Mouse (Mus musculus) kidney, postnatal 0 days (tissue): ENCODE measurements at regions not wholly inside any gene's neighbourhood (a gene's known extent, or its start where the extent isn't known, plus 50 kb on each side); places are given as distances from the start of the nearest gene placed in this dataset.

Source experiments
- ATAC-seq: fragments of 200-750 bp; cut with Nextera tagmentation; replicated peaks from 2 replicates; pipeline ENCODE4 v1.8.0; 2017; ENCODE audit warnings: low read depth, moderate number of reproducible peaks, moderate TSS enrichment, moderate library complexity; ENCODE audit not compliant: low FRiP score
- DNase-seq: peaks from one replicate; pipeline ENCODE4 v3.0.0-alpha.2; 2016; ENCODE audit warnings: low spot score
- H3K27ac ChIP-seq: fragments of 300-500 bp; sonication (generic); 2 replicates; pipeline ENCODE4 v1.5.1; 2014; ENCODE audit warnings: mild to moderate bottlenecking
- H3K27me3 ChIP-seq: fragments of 300-500 bp; sonication (generic); 2 replicates; pipeline ENCODE4 v1.6.1; 2014; ENCODE audit warnings: low read length, mixed read lengths; ENCODE audit not compliant: insufficient read depth
- H3K36me3 ChIP-seq: fragments of 300-500 bp; sonication (generic); 2 replicates; pipeline ENCODE4 v1.6.1; 2014; ENCODE audit warnings: low read length, mixed read lengths; ENCODE audit not compliant: insufficient read depth
- H3K4me1 ChIP-seq: fragments of 300-500 bp; sonication (generic); replicated peaks from 2 replicates; pipeline ENCODE4 v1.6.1; 2014; ENCODE audit warnings: antibody characterized with exemption, low read length, mixed read lengths; ENCODE audit not compliant: insufficient read depth
- H3K4me2 ChIP-seq: fragments of 300-500 bp; sonication (generic); 2 replicates; pipeline ENCODE4 v1.6.1; 2014; ENCODE audit warnings: mild to moderate bottlenecking, low read length, moderate library complexity, mixed read lengths
- H3K4me3 ChIP-seq: fragments of 300-500 bp; sonication (generic); replicated peaks from 2 replicates; pipeline ENCODE4 v1.5.1; 2014; ENCODE audit warnings: low read depth, low read length
- H3K9ac ChIP-seq: fragments of 300-500 bp; sonication (generic); 2 replicates; pipeline ENCODE4 v1.6.1; 2014; ENCODE audit warnings: low read depth, low read length
- H3K9me3 ChIP-seq: fragments of 300-500 bp; sonication (generic); replicated peaks from 2 replicates; pipeline ENCODE4 v1.6.1; 2016; ENCODE audit warnings: low read length, inconsistent platforms, mixed read lengths
- CTCF ChIP-seq: IDR thresholded peaks from 2 replicates; pipeline ENCODE4 v1.5.1; 2016; ENCODE audit warnings: antibody characterized with exemption, low read depth, mild to moderate bottlenecking, moderate library complexity
- WGBS: fragments of 180-500 bp; shearing (Covaris S2); extraction: QIAGEN DNeasy Blood & Tissue Kit; methylation state at CpG from one replicate; pipeline ENCODE4 v1.1.7; 2014; 5-methylcytosine and 5-hydroxymethylcytosine counted together

- DNase-seq (no peak), ATAC-seq (no peak)
- Histone ChIP-seq H3K36me3 (no peaks in the 10 kb centered on the region), H3K9ac (no peak overlapping the region), H3K27me3 (no peaks in the 10 kb centered on the region), H3K4me3 (no peak overlapping the region), H3K4me2 (no peak overlapping the region), H3K4me1 (no peaks in the 10 kb centered on the region), H3K9me3 (no peaks in the 10 kb centered on the region), H3K27ac (no peak overlapping the region)
- 66% methylated on average over 6 of the region's 6 CpGs for WGBS
- TF ChIP-seq CTCF = no peak
These were observed 114.1 kb upstream of the Btg1 start for GRCm38 (mm10) chr10:96502736-96503135.

GRCm38 (mm10) chr10:96504340-96504739, 112.5 kb upstream of the Btg1 start:
- no peaks in the 10 kb centered on the region for H3K9me3 ChIP-seq
- H3K4me3 ChIP-seq = no peak overlapping the region
- no peak overlapping the region for H3K9ac ChIP-seq
- no peak for DNase-seq
- H3K4me2 ChIP-seq = no peak overlapping the region
- no peak overlapping the region for H3K27ac ChIP-seq
- ATAC-seq = no peak
- 87% methylated on average over 8 of the region's 8 CpGs for WGBS
- H3K27me3 ChIP-seq = no peaks in the 10 kb centered on the region
- no peaks in the 10 kb centered on the region for H3K4me1 ChIP-seq
- no peak for TF ChIP-seq CTCF
- no peaks in the 10 kb centered on the region for H3K36me3 ChIP-seq

GRCm38 (mm10) chr10:96515164-96515922, 101.5 kb upstream of the Btg1 start:
- no peak overlapping the region for H3K4me3 ChIP-seq
- no peak for TF ChIP-seq CTCF
- ATAC-seq = no peak
- H3K4me1 ChIP-seq = no peaks in the 10 kb centered on the region
- H3K36me3 ChIP-seq = no peaks in the 10 kb centered on the region
- DNase-seq = no peak
- no peak overlapping the region for H3K4me2 ChIP-seq
- H3K27me3 ChIP-seq = no peaks in the 10 kb centered on the region
- no peak overlapping the region for H3K27ac ChIP-seq
- WGBS = 72% methylated on average over 10 of the region's 10 CpGs
- no peaks in the 10 kb centered on the region for H3K9me3 ChIP-seq
- no peak overlapping the region for H3K9ac ChIP-seq

- TF ChIP-seq CTCF = no peak
- Histone ChIP-seq H3K9ac (no peak overlapping the region), H3K4me2 (no peak overlapping the region), H3K27ac (no peak overlapping the region), H3K4me3 (no peak overlapping the region), H3K9me3 (no peaks in the 10 kb centered on the region), H3K27me3 (no peaks in the 10 kb centered on the region), H3K4me1 (no peaks in the 10 kb centered on the region), H3K36me3 (no peaks in the 10 kb centered on the region)
- DNase-seq = no peak
- 78% methylated on average over 2 of the region's 2 CpGs for WGBS
- no peak for ATAC-seq
These were observed 100.9 kb upstream of the Btg1 start for GRCm38 (mm10) chr10:96515923-96516258.

GRCm38 (mm10) chr10:96519411-96519810, 97.4 kb upstream of the Btg1 start:
- Histone ChIP-seq H3K27me3 (no peaks in the 10 kb centered on the region), H3K4me1 (no peaks in the 10 kb centered on the region), H3K27ac (no peak overlapping the region), H3K36me3 (no peaks in the 10 kb centered on the region), H3K4me3 (no peak overlapping the region), H3K4me2 (no peak overlapping the region), H3K9me3 (no peaks in the 10 kb centered on the region), H3K9ac (no peak overlapping the region)
- TF ChIP-seq CTCF = no peak
- DNase-seq = no peak
- WGBS = 88% methylated on average over 3 of the region's 3 CpGs
- ATAC-seq = no peak

GRCm38 (mm10) chr10:96520995-96521760, 95.6 kb upstream of the Btg1 start:
- TF ChIP-seq CTCF = no peak
- no peak overlapping the region for H3K9ac ChIP-seq
- 80% methylated on average over 8 of the region's 8 CpGs for WGBS
- no peaks in the 10 kb centered on the region for H3K4me1 ChIP-seq
- no peak overlapping the region for H3K27ac ChIP-seq
- H3K36me3 ChIP-seq = no peaks in the 10 kb centered on the region
- DNase-seq (no peak), ATAC-seq (no peak)
- H3K27me3 ChIP-seq = no peaks in the 10 kb centered on the region
- no peaks in the 10 kb centered on the region for H3K9me3 ChIP-seq
- no peak overlapping the region for H3K4me3 ChIP-seq
- no peak overlapping the region for H3K4me2 ChIP-seq
